Mouse (Mus musculus): Measurements from ENCODE around the gene Themis3. TPM values are rescaled to one million over a fixed set of nuclear protein-coding genes. Genes with fewer than 3 reads are reported as not detected.

Gene Themis3
- polyA plus RNA-seq, 1 experiment from 2014 or later: not detected

DNA sequence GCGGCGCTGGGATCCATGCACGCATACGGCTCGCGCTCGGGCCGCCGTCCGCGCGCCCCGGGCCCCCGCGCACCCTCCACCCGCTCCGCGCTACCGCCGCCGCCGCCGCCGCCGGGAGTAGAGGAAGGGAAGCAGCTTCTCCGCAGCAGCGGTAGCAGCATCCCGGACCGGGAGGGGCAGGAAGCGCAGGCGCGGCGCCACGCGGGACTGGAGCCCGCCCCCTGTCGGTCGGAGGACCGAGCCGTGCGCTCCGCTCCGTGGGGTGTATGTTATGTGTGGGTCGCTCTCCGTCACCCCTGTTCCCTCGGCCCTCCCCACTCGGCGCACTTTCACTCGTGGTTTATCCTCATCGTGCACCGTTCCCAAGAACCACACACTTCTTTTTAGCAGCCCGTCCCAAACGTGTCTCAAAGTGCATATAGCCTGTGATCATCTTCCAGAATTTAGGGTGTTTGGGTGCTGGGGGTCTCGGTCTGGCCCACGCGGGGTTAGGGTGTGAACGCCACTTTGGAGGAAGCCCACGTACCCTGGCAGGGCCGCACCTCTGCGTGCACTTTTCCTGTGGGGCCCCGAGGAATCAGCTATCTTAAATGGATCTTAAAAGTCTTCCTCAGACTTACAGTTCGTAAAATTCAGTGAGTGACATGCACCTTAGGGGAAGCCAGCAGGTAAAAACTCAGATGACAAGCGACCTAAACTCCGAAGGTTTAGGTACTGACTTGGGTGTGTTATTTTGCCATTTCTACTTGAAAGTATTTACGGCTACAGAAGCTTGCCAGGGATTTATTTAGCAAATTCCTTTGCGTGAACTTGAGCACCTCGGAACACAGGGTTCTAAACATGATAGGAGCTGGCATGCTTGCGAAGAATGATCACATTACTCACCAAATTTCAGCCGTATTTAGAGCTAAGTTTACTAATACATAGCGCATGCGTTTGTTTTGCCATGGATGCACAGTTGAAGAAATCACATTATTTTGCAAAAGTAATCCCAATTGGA, 74.6 kb downstream of the Themis3 start, which contains the start of gene Rab12:
Gene Rab12 (minus strand): TSS at position 176 of the 1,000 bp plus-strand sequence.
- Histone ChIP-seq H3K4me2 (ENCODE audit: low read depth, low read length) (peak within 1 kb of the TSS; percentile 82), H3K27me3 (ENCODE audit: control insufficient read depth, insufficient read depth, low read length) (no peaks in the 10 kb centered on the region), H3K4me1 (ENCODE audit: control insufficient read depth, insufficient read depth, low read length) (peaks cover 16% of the 10 kb centered on the region), H3K27ac (ENCODE audit: low read depth, low read length) (peak within 1 kb of the TSS; percentile 67), H3K9me3 (ENCODE audit: control insufficient read depth, low read length) (no peaks in the 10 kb centered on the region), H3K36me3 (ENCODE audit: control insufficient read depth, insufficient read depth, low read length) (no peaks in the 10 kb centered on the region), H3K4me3 (ENCODE audit: low read depth, low read length) (peak within 1 kb of the TSS; percentile 98), H3K9ac (replicated peaks; ENCODE audit: low read depth, low read length) (peak within 1 kb of the TSS; percentile 97)
- peak; percentile 96 for ATAC-seq (ENCODE audit: low read depth)
- WGBS: 9% methylated on average over 66 of the region's 71 CpGs

DNA sequence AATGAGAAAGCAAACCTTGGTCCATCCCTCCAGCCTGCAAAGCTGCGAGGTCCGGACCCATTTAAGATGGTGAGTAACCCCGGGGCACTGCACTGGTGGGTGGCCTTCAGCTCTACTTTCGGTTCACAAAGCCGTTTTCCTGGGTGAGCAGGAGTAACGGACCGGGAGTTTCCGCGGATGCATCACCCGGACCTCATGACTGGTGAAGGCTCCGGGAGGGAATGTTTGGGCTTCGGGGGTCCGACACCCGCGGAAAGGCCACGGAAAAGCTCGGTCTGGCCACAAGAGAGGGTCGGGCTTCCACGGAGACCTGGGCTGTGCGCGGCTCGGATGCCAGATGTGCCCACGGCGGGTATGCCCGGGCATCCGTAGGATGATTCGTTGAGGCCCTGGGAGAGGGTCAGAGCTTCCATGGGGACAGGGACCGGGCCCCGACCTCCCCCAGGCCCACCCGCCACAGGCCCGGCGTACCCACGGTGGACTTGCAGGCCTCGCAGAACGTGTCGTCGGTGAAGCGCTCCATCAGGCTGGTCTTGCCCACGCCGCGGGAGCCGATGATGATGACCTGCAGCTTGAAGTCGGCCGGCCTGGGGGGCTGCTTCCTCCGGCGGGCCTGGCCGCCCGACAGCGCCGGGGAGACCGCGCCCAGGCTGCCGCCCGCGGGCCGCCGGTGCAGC, 75.4 kb downstream of the Themis3 start:
- Histone ChIP-seq H3K27ac (ENCODE audit: low read depth, low read length) (peak overlapping the region; percentile 67), H3K4me2 (ENCODE audit: low read depth, low read length) (peak overlapping the region; percentile 82), H3K4me1 (ENCODE audit: control insufficient read depth, insufficient read depth, low read length) (peaks cover 16% of the 10 kb centered on the region), H3K4me3 (ENCODE audit: low read depth, low read length) (peak overlapping the region; percentile 98), H3K9me3 (ENCODE audit: control insufficient read depth, low read length) (no peaks in the 10 kb centered on the region), H3K36me3 (ENCODE audit: control insufficient read depth, insufficient read depth, low read length) (no peaks in the 10 kb centered on the region), H3K9ac (replicated peaks; ENCODE audit: low read depth, low read length) (peak overlapping the region; percentile 97), H3K27me3 (ENCODE audit: control insufficient read depth, insufficient read depth, low read length) (no peaks in the 10 kb centered on the region)
- peak; percentile 79 for ATAC-seq (ENCODE audit: low read depth)
- WGBS: 1% methylated on average over 53 of the region's 57 CpGs

DNA sequence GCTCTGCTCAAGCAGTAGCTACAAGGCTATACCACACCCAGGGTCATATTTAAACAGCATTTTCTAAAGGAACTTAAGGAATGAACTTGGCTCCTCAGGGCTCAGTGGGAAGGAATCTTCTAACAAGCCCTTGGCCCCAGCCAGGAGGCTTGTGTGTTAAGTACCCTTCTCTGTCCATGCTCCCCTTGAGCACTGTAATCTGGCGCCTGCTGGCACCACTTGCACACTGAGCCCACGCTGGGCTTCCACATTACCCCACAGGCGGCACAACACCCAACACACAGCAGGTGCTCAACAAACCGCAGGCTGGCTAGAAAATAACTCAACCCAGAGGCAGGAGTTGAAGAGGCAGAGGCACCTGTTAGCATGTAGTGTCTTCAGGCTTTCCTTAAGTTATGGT, 77.5 kb downstream of the Themis3 start:
- H3K4me2 ChIP-seq (ENCODE audit: low read depth, low read length): no peak overlapping the region
- H3K27me3 ChIP-seq (ENCODE audit: control insufficient read depth, insufficient read depth, low read length): no peaks in the 10 kb centered on the region
- no peaks in the 10 kb centered on the region for H3K36me3 ChIP-seq (ENCODE audit: control insufficient read depth, insufficient read depth, low read length)
- no peaks in the 10 kb centered on the region for H3K9me3 ChIP-seq (ENCODE audit: control insufficient read depth, low read length)
- ATAC-seq (ENCODE audit: low read depth): no peak
- H3K4me3 ChIP-seq (ENCODE audit: low read depth, low read length): no peak overlapping the region
- WGBS: 88% methylated on average over 4 of the region's 4 CpGs
- no peak overlapping the region for H3K27ac ChIP-seq (ENCODE audit: low read depth, low read length)
- peaks cover 16% of the 10 kb centered on the region for H3K4me1 ChIP-seq (ENCODE audit: control insufficient read depth, insufficient read depth, low read length)
- no peak overlapping the region for H3K9ac ChIP-seq (replicated peaks; ENCODE audit: low read depth, low read length)

DNA sequence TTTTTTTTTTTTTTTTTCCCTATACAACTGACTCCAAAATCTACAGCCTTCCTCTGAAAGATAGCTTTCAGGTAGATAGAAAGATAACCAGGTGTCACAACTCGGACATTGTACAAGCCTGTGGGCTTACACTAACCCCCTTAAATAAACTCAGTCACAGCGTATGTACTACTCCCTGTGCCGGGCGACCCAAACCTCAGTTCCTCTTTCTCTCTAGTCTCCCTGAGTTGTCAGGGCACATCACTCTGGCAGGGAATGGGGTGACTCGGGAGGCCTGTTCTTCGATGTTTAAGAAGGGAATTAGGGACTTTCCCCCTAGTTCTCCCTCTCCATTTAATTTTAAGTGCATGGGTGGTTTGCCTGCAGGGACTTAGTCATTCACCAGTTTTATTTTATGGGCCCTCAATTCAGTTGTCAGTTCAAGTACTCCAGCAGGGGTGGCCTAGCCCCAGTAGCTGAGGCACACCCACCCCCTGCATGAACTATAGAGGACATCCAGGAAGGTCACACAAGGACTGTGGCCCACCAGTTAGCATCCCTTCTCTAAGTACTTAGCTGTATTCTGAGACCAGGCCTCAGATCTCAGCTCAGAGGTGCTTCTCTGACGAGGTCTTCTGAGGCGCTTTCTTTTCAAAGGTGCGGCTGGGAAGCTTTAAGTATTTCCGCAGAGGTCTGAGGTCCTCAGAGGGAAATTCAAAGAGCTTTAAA, 80.0 kb downstream of the Themis3 start:
- no peak overlapping the region for H3K27ac ChIP-seq (ENCODE audit: low read depth, low read length)
- H3K4me2 ChIP-seq (ENCODE audit: low read depth, low read length): no peak overlapping the region
- H3K9ac ChIP-seq (replicated peaks; ENCODE audit: low read depth, low read length): no peak overlapping the region
- H3K4me1 ChIP-seq (ENCODE audit: control insufficient read depth, insufficient read depth, low read length): peaks cover 20% of the 10 kb centered on the region
- H3K4me3 ChIP-seq (ENCODE audit: low read depth, low read length): no peak overlapping the region
- no peak for ATAC-seq (ENCODE audit: low read depth)
- H3K36me3 ChIP-seq (ENCODE audit: control insufficient read depth, insufficient read depth, low read length): no peaks in the 10 kb centered on the region
- no peaks in the 10 kb centered on the region for H3K9me3 ChIP-seq (ENCODE audit: control insufficient read depth, low read length)
- H3K27me3 ChIP-seq (ENCODE audit: control insufficient read depth, insufficient read depth, low read length): no peaks in the 10 kb centered on the region
- WGBS: 75% methylated on average over 10 of the region's 10 CpGs

DNA sequence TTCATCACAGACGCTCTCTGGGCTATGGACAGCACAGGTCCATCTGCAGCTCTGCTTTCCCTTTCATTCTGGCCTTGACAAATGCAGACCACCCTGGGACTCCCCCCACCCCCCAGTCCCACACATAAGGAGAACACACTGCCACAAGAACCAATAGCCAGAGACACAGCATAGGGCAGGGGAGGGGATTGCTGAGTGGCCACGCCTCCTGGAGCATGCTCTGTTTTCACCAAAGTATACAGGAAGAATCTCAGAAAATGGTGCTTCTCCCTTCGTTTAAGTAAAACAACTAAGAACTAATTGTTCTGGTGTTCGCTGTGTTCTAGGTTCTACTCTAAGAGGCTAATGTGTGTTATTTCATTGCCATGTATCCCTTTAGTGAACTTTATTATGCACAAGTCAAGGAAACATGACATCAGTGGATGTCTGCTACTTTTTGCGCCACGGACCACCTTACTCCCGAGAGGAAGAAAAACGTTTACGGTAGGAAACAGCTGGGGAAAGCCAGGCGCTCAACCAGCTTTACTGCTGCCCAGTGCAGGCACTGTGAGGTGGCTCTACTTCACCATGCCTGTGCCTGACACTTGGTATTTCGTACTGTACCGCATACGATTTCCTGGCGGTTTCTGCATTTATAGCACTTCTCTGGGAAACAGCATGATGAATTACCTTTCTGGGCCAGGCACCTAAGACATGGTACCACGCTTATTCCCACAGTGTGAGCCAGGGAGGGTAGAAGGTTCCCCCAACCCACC, 82.0 kb downstream of the Themis3 start:
- Histone ChIP-seq H3K27ac (ENCODE audit: low read depth, low read length) (no peak overlapping the region), H3K4me1 (ENCODE audit: control insufficient read depth, insufficient read depth, low read length) (peaks cover 11% of the 10 kb centered on the region), H3K9ac (replicated peaks; ENCODE audit: low read depth, low read length) (no peak overlapping the region), H3K9me3 (ENCODE audit: control insufficient read depth, low read length) (no peaks in the 10 kb centered on the region), H3K4me3 (ENCODE audit: low read depth, low read length) (no peak overlapping the region), H3K36me3 (ENCODE audit: control insufficient read depth, insufficient read depth, low read length) (no peaks in the 10 kb centered on the region; the same call in 1 of the 2 replicates), H3K4me2 (ENCODE audit: low read depth, low read length) (no peak overlapping the region), H3K27me3 (ENCODE audit: control insufficient read depth, insufficient read depth, low read length) (no peaks in the 10 kb centered on the region)
- 74% methylated on average over 15 of the region's 15 CpGs for WGBS
- no peak for ATAC-seq (ENCODE audit: low read depth)

DNA sequence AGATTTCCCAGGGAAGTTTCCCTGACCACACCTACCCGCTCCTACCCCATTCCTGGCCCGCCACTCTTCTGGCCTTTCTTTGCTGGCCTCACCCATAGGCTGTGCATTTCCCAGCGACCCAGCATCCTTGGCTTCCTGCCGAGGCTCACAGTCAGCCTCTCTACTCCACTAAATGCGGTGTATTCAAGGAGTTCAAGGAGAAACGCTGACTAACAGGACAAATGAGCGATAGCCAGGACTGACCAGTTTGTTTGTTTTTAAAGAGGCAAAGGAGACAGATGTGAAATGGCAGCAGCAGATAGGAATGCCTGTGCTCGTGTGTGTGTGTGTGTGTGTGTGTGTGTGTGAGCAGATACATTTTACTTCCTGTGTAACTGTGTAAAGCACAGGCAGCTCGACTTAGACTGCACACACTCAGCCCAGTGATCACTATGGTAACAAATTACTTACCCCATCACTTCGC, 84.2 kb downstream of the Themis3 start:
- Histone ChIP-seq H3K27ac (ENCODE audit: low read depth, low read length) (0 out of 2 replicates have a peak overlapping the region, but pooled peaks have one; percentile 18), H3K36me3 (ENCODE audit: control insufficient read depth, insufficient read depth, low read length) (peaks cover 6% of the 10 kb centered on the region), H3K4me3 (ENCODE audit: low read depth, low read length) (no peak overlapping the region), H3K4me2 (ENCODE audit: low read depth, low read length) (no peak overlapping the region), H3K27me3 (ENCODE audit: control insufficient read depth, insufficient read depth, low read length) (no peaks in the 10 kb centered on the region), H3K9ac (replicated peaks; ENCODE audit: low read depth, low read length) (no peak overlapping the region), H3K9me3 (ENCODE audit: control insufficient read depth, low read length) (no peaks in the 10 kb centered on the region), H3K4me1 (ENCODE audit: control insufficient read depth, insufficient read depth, low read length) (peaks cover 4% of the 10 kb centered on the region; the same call in 1 of the 2 replicates)
- 43% methylated on average over 10 of the region's 10 CpGs for WGBS
- peak; percentile 71; the same call in 1 of the 2 replicates for ATAC-seq (ENCODE audit: low read depth)

DNA sequence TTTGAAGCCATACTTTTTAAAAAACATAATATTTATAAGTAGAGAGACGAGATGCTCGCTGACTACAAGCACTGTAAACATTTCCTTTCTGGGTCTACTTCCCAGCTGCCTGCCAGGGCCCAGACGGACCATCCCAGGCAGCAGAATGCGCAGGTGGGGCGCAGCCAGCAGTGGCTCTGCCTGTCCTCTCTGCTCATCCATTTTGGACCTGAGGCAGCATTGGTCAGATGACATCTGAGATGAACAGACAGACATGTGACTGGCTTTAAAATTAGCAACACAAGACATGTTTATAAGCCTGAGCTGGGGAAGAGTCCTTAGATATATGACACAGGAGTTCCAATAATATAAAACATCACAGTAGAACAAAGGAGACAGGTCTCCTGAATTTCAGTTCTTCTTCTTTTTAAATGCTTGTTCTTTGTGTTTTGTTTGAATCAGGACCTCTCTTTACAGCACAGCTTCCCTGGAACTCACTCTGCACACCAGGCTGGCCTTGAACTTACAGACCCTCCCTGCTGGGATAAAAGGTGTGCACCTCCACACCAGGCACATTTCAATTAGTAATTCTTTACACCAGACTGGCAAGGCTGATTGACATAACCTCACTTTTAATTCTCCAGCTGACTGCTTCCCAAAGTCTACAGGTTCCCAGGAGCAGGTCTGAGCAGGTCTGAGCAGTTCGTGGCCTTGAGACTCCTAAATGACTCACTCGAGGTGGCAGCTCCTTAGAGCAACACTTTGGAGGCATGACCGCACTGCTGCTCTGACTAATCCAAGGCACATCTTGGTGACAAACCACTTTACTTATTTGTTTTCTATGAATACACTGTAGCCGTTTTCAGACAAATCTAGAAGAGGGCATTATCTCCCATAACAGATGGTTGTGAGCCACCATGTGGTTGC, 87.1 kb downstream of the Themis3 start:
- H3K9ac ChIP-seq (replicated peaks; ENCODE audit: low read depth, low read length): no peak overlapping the region
- no peak overlapping the region for H3K27ac ChIP-seq (ENCODE audit: low read depth, low read length)
- H3K36me3 ChIP-seq (ENCODE audit: control insufficient read depth, insufficient read depth, low read length): peaks cover 22% of the 10 kb centered on the region
- no peak overlapping the region for H3K4me3 ChIP-seq (ENCODE audit: low read depth, low read length)
- no peaks in the 10 kb centered on the region for H3K9me3 ChIP-seq (ENCODE audit: control insufficient read depth, low read length)
- no peak overlapping the region for H3K4me2 ChIP-seq (ENCODE audit: low read depth, low read length)
- WGBS: 90% methylated on average over 9 of the region's 9 CpGs
- ATAC-seq (ENCODE audit: low read depth): no peak
- peaks cover 8% of the 10 kb centered on the region; the same call in 1 of the 2 replicates for H3K4me1 ChIP-seq (ENCODE audit: control insufficient read depth, insufficient read depth, low read length)
- no peaks in the 10 kb centered on the region for H3K27me3 ChIP-seq (ENCODE audit: control insufficient read depth, insufficient read depth, low read length)

Data from neural tube, embryonic 14.5 days (tissue).